ENCODE assay signal across 7 mouse cellular contexts in the genomic region with DNA sequence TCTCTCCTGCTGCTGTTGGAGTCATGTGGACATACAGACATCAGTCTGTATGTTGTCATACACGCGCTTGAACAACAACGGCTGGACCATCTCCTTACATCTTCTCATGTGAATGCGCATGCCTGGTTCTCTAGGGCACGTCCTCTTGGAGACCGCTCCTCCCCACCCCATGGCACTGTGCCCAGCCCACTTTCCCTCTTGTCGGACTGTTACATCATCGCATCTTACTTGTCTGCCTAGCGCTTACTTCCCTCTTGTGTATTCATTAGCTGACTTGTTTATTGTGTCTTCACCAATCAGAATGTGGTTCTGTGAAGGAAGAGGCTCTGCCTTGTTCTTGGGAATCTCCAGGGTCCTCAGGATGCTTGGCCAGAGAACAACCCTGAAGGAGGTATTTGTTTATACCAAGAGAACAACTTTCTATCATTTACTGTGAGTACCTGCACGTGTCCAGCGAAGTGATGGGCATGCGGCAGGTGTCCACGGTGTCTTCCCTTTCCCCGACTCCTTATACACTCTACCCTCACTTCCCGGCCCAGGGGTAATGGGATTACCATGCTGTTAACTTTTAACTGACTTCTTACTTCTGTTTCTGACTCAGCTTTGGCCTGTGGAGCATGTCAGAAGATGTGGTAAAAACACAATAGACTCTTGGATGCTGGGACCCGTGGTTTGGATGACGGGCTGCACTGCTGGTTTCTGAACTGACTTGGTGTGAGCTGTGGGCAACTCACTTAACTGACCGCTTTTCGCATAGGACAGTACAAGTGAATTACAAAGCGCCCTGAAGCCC.
DNase-seq lines count a peak whose midpoint lies in the region; ATAC-seq and TF ChIP-seq lines count a peak whose summit lies in the region.

No protein-coding gene starts in this region.

- no peaks in the 10 kb centered on the region for H3K4me1 ChIP-seq in limb, embryonic 14.5 days (ENCODE audit: control insufficient read depth, insufficient read depth, low read length)
- peaks cover 16% of the 10 kb centered on the region for H3K4me1 ChIP-seq in limb, embryonic 10.5 days
- H3K4me1 ChIP-seq in embryonic facial prominence, embryonic 15.5 days, result peaks cover 16% of the 10 kb centered on the region; the same call in 1 of the 2 replicates
- no peaks in the 10 kb centered on the region for H3K4me1 ChIP-seq in hindbrain, embryonic 14.5 days (replicated peaks; ENCODE audit: control insufficient read depth, insufficient read depth, low read length)

- 0 out of 2 replicates have a peak, but pooled peaks have one; percentile 15 for ATAC-seq in limb, embryonic 14.5 days (ENCODE audit: low FRiP score, low read depth)
- peak; percentile 47; the same call in 1 of the 2 replicates for ATAC-seq in embryonic facial prominence, embryonic 15.5 days (ENCODE audit: insufficient number of reproducible peaks, low FRiP score, low TSS enrichment, low read depth)
- no peak for ATAC-seq in hindbrain, embryonic 14.5 days (ENCODE audit: low FRiP score)
- no peak for ATAC-seq in megakaryocyte-erythroid progenitor cell, adult 5-6 weeks (replicated peaks; ENCODE audit: low FRiP score, low TSS enrichment, poor library complexity, severe bottlenecking)

- H3K36me3 ChIP-seq in limb, embryonic 14.5 days (ENCODE audit: control insufficient read depth, insufficient read depth, low read length), result no peaks in the 10 kb centered on the region
- H3K36me3 ChIP-seq in limb, embryonic 10.5 days, result no peaks in the 10 kb centered on the region
- H3K36me3 ChIP-seq in embryonic facial prominence, embryonic 15.5 days, result no peaks in the 10 kb centered on the region
- H3K36me3 ChIP-seq in hindbrain, embryonic 14.5 days (replicated peaks; ENCODE audit: control insufficient read depth, insufficient read depth), result no peaks in the 10 kb centered on the region

- H3K9ac ChIP-seq in limb, embryonic 14.5 days (ENCODE audit: low read depth, low read length, severe bottlenecking), result no peak overlapping the region
- no peak overlapping the region for H3K9ac ChIP-seq in embryonic facial prominence, embryonic 15.5 days
- H3K9ac ChIP-seq in hindbrain, embryonic 14.5 days, result no peak overlapping the region

- H3K27me3 ChIP-seq in limb, embryonic 14.5 days (ENCODE audit: control insufficient read depth, insufficient read depth, low read length), result no peaks in the 10 kb centered on the region
- no peaks in the 10 kb centered on the region for H3K27me3 ChIP-seq in limb, embryonic 10.5 days (ENCODE audit: low read depth, poor library complexity, severe bottlenecking)
- H3K27me3 ChIP-seq in embryonic facial prominence, embryonic 15.5 days, result no peaks in the 10 kb centered on the region
- no peaks in the 10 kb centered on the region for H3K27me3 ChIP-seq in hindbrain, embryonic 14.5 days (ENCODE audit: control insufficient read depth, insufficient read depth, low read length)

- TF ChIP-seq POLR2A in limb, embryonic 14.5 days (IDR thresholded peaks at IDR 0.05; ENCODE audit: borderline replicate concordance, extremely low read depth, insufficient read depth, insufficient read length), result no peak

- H3K4me2 ChIP-seq in limb, embryonic 14.5 days (replicated peaks; ENCODE audit: low read depth, low read length, severe bottlenecking), result no peak overlapping the region
- H3K4me2 ChIP-seq in embryonic facial prominence, embryonic 15.5 days (replicated peaks), result 0 out of 2 replicates have a peak overlapping the region, but pooled peaks have one; percentile 17
- no peak overlapping the region for H3K4me2 ChIP-seq in hindbrain, embryonic 14.5 days (replicated peaks)

- peak; percentile 48 for DNase-seq in limb, embryonic 14.5 days (ENCODE audit: low spot score)
- no peak for DNase-seq in limb, embryonic 10.5 days (ENCODE audit: low spot score)
- DNase-seq in heart, postnatal 4 days, result peak; percentile 43
- DNase-seq in lung, postnatal 25 days (ENCODE audit: low spot score), result peak; percentile 32
- DNase-seq in hindbrain, embryonic 14.5 days (ENCODE audit: low spot score), result no peak

- H3K27ac ChIP-seq in limb, embryonic 14.5 days (replicated peaks; ENCODE audit: low read depth, low read length), result no peak overlapping the region
- H3K27ac ChIP-seq in limb, embryonic 10.5 days, result no peak overlapping the region
- H3K27ac ChIP-seq in embryonic facial prominence, embryonic 15.5 days (replicated peaks), result no peak overlapping the region
- H3K27ac ChIP-seq in hindbrain, embryonic 14.5 days, result no peak overlapping the region

- 84% methylated on average over 20 of the region's 20 CpGs for WGBS in limb, embryonic 14.5 days
- WGBS in limb, embryonic 10.5 days, result 94% methylated on average over 20 of the region's 20 CpGs
- WGBS in embryonic facial prominence, embryonic 15.5 days, result 73% methylated on average over 20 of the region's 20 CpGs
- 77% methylated on average over 20 of the region's 20 CpGs for WGBS in hindbrain, embryonic 14.5 days

- no peak overlapping the region for H3K4me3 ChIP-seq in limb, embryonic 14.5 days (replicated peaks; ENCODE audit: low read length)
- no peak overlapping the region for H3K4me3 ChIP-seq in limb, embryonic 10.5 days
- no peak overlapping the region for H3K4me3 ChIP-seq in embryonic facial prominence, embryonic 15.5 days (replicated peaks)
- H3K4me3 ChIP-seq in hindbrain, embryonic 14.5 days (replicated peaks; ENCODE audit: low read length), result no peak overlapping the region

- no peaks in the 10 kb centered on the region; the same call in 1 of the 2 replicates for H3K9me3 ChIP-seq in limb, embryonic 14.5 days (ENCODE audit: control insufficient read depth, low read length)
- no peaks in the 10 kb centered on the region for H3K9me3 ChIP-seq in limb, embryonic 10.5 days (replicated peaks)
- no peaks in the 10 kb centered on the region for H3K9me3 ChIP-seq in embryonic facial prominence, embryonic 15.5 days (replicated peaks)
- H3K9me3 ChIP-seq in hindbrain, embryonic 14.5 days (ENCODE audit: control insufficient read depth, low read length), result peaks cover 8% of the 10 kb centered on the region; the same call in 1 of the 2 replicates

Comparison
In these comparisons a context has a peak if more than half of its experiments do, and no peak if none do; other contexts are left out.
1. DNase-seq: peak in limb, embryonic 14.5 days (single experiment), heart, postnatal 4 days (single experiment) and lung, postnatal 25 days (single experiment); none in limb, embryonic 10.5 days (single experiment) and hindbrain, embryonic 14.5 days (single experiment).
2. ATAC-seq: peak in limb, embryonic 14.5 days (single experiment) and embryonic facial prominence, embryonic 15.5 days (single experiment); none in hindbrain, embryonic 14.5 days (single experiment) and megakaryocyte-erythroid progenitor cell, adult 5-6 weeks (single experiment).